Mouse (Mus musculus) urinary bladder, postnatal 14 days (tissue): ENCODE data around the gene Ccdc65.

Source experiments
- DNase-seq: peaks from one replicate; pipeline ENCODE4 v3.0.0; 2021; ENCODE audit warnings: low spot score

Gene Ccdc65

GRCm38 (mm10) chr15:98692171-98692715 is 15.8 kb upstream of the Ccdc65 start:
- peak; percentile 37 for DNase-seq

- DNase-seq, result no peak
Measured at GRCm38 (mm10) chr15:98695726-98696125, 12.3 kb upstream of the Ccdc65 start.

GRCm38 (mm10) chr15:98696216-98696615 is 11.8 kb upstream of the Ccdc65 start:
- no peak for DNase-seq

- peak; percentile 87 for DNase-seq
Measured at GRCm38 (mm10) chr15:98699190-98700105, 8.6 kb upstream of the Ccdc65 start.

GRCm38 (mm10) chr15:98704312-98704711 is 3.7 kb upstream of the Ccdc65 start:
- no peak for DNase-seq

- peak; percentile 74 for DNase-seq
Measured at GRCm38 (mm10) chr15:98710442-98710841, 2.4 kb downstream of the Ccdc65 start.

- no peak for DNase-seq
Measured at GRCm38 (mm10) chr15:98714230-98714652, 6.2 kb downstream of the Ccdc65 start.

- no peak for DNase-seq
Measured at GRCm38 (mm10) chr15:98717301-98717700, 9.3 kb downstream of the Ccdc65 start.

GRCm38 (mm10) chr15:98722191-98722590 is 14.2 kb downstream of the Ccdc65 start:
- DNase-seq, result no peak

GRCm38 (mm10) chr15:98722854-98723253 is 14.8 kb downstream of the Ccdc65 start:
- DNase-seq, result no peak

GRCm38 (mm10) chr15:98724441-98724840 is 16.4 kb downstream of the Ccdc65 start:
- DNase-seq, result no peak

GRCm38 (mm10) chr15:98726079-98726478 is 18.1 kb downstream of the Ccdc65 start:
- DNase-seq, result no peak

- DNase-seq, result no peak
Measured at GRCm38 (mm10) chr15:98726746-98727145, 18.7 kb downstream of the Ccdc65 start.

- DNase-seq, result peak; percentile 63
Measured at GRCm38 (mm10) chr15:98727443-98728321, 19.7 kb downstream of the Ccdc65 start, which contains the start of gene Fkbp11. TSS of gene Fkbp11 (minus strand) at chr15:98728198.

- DNase-seq, result no peak
Measured at GRCm38 (mm10) chr15:98728366-98728765, 20.4 kb downstream of the Ccdc65 start.

- DNase-seq, result no peak
Measured at GRCm38 (mm10) chr15:98729791-98730545, 22.0 kb downstream of the Ccdc65 start.

GRCm38 (mm10) chr15:98730790-98731189 is 22.8 kb downstream of the Ccdc65 start:
- DNase-seq, result no peak

- no peak for DNase-seq
Measured at GRCm38 (mm10) chr15:98732006-98732531, 24.1 kb downstream of the Ccdc65 start.

- DNase-seq, result no peak
Measured at GRCm38 (mm10) chr15:98733370-98733769, 25.4 kb downstream of the Ccdc65 start.

GRCm38 (mm10) chr15:98733976-98734566 is 26.1 kb downstream of the Ccdc65 start:
- DNase-seq, result no peak

- DNase-seq, result no peak
Measured at GRCm38 (mm10) chr15:98736521-98736920, 28.5 kb downstream of the Ccdc65 start.
